Mouse (Mus musculus) forebrain, embryonic 11.5 days (tissue): ENCODE measurements around the gene Zfp382. TPM values are rescaled to one million over a fixed set of nuclear protein-coding genes. Genes with fewer than 3 reads are reported as not detected.
A peak's percentile ranks its signal among the peaks of the same experiment; 100 is the strongest.

ENCODE experiments used
- ATAC-seq: fragments of 200-750 bp; cut with Nextera tagmentation; replicated peaks from 2 replicates; pipeline ENCODE4 v1.8.0; 2017; ENCODE audit warnings: moderate TSS enrichment; ENCODE audit not compliant: low FRiP score
- DNase-seq: peaks from one replicate; pipeline ENCODE4 v3.0.0-alpha.2; 2017; ENCODE audit warnings: low spot score
- H3K27ac ChIP-seq: fragments of 300-500 bp; sonication (generic); 2 replicates; pipeline ENCODE4 v1.5.1; 2014; ENCODE audit warnings: low read depth, low read length
- H3K27me3 ChIP-seq: fragments of 300-500 bp; sonication (generic); 2 replicates; pipeline ENCODE4 v1.6.1; 2014; ENCODE audit warnings: mild to moderate bottlenecking, low read length, mixed read lengths; ENCODE audit not compliant: control insufficient read depth, insufficient read depth
- H3K36me3 ChIP-seq: fragments of 300-500 bp; sonication (generic); 2 replicates; pipeline ENCODE4 v1.6.1; 2014; ENCODE audit warnings: mild to moderate bottlenecking, low read length, moderate library complexity, mixed read lengths; ENCODE audit not compliant: control insufficient read depth, insufficient read depth
- H3K4me1 ChIP-seq: fragments of 300-500 bp; sonication (generic); replicated peaks from 2 replicates; pipeline ENCODE4 v1.6.1; 2014; ENCODE audit warnings: low read length, mixed read lengths; ENCODE audit not compliant: control insufficient read depth, insufficient read depth
- H3K4me2 ChIP-seq: fragments of 300-500 bp; sonication (generic); 2 replicates; pipeline ENCODE4 v1.6.1; 2014; ENCODE audit warnings: low read depth, mild to moderate bottlenecking, low read length, moderate library complexity, mixed read lengths; ENCODE audit not compliant: severe bottlenecking
- H3K4me3 ChIP-seq: fragments of 300-500 bp; sonication (generic); 2 replicates; pipeline ENCODE4 v1.5.1; 2014; ENCODE audit warnings: low read depth, low read length
- H3K9ac ChIP-seq: fragments of 300-500 bp; sonication (generic); 2 replicates; pipeline ENCODE4 v1.6.1; 2014; ENCODE audit warnings: low read length
- H3K9me3 ChIP-seq: fragments of 300-500 bp; sonication (generic); 2 replicates; pipeline ENCODE4 v1.6.1; 2016; ENCODE audit warnings: low read length, mixed read lengths; ENCODE audit not compliant: control insufficient read depth
- WGBS: fragments of 180-500 bp; shearing (Covaris S2); extraction: QIAGEN DNeasy Blood & Tissue Kit; methylation state at CpG from one replicate; pipeline ENCODE4 v1.1.7; 2014; 5-methylcytosine and 5-hydroxymethylcytosine counted together
- polyA plus RNA-seq: library from polyadenylated mRNA; unstranded; fragments of >200 nt; fragmentation: Nextera tagmentation; extraction: Ambion mirVana; gene quantifications from 2 replicates; pipeline ENCODE4 v1.2.1, GENCODE M21; 2014

The Zfp382 gene
- polyA plus RNA-seq, 1 experiment from 2014 or later, result 15.3 TPM

GRCm38 (mm10) chr7:30132396-30132795 lies 10.7 kb downstream of the Zfp382 start:
- ATAC-seq (no peak), DNase-seq (no peak)
- peaks cover 19% of the 10 kb centered on the region for H3K36me3 ChIP-seq
- H3K4me1 ChIP-seq, result no peaks in the 10 kb centered on the region
- no peak overlapping the region for H3K4me3 ChIP-seq
- H3K27me3 ChIP-seq, result no peaks in the 10 kb centered on the region
- no peak overlapping the region for H3K4me2 ChIP-seq
- 96% methylated on average over 4 of the region's 4 CpGs for WGBS
- no peak overlapping the region for H3K9ac ChIP-seq
- no peaks in the 10 kb centered on the region; the same call in 1 of the 2 replicates for H3K9me3 ChIP-seq
- H3K27ac ChIP-seq, result no peak overlapping the region

GRCm38 (mm10) chr7:30136826-30137225 lies 15.1 kb downstream of the Zfp382 start:
- 87% methylated on average over 10 of the region's 10 CpGs for WGBS
- H3K27ac ChIP-seq, result no peak overlapping the region
- DNase-seq (no peak), ATAC-seq (no peak)
- no peak overlapping the region for H3K4me2 ChIP-seq
- H3K27me3 ChIP-seq, result no peaks in the 10 kb centered on the region
- no peak overlapping the region for H3K4me3 ChIP-seq
- H3K4me1 ChIP-seq, result no peaks in the 10 kb centered on the region
- H3K36me3 ChIP-seq, result peaks cover 17% of the 10 kb centered on the region
- no peaks in the 10 kb centered on the region; the same call in 1 of the 2 replicates for H3K9me3 ChIP-seq
- no peak overlapping the region for H3K9ac ChIP-seq

GRCm38 (mm10) chr7:30143170-30143554 lies 21.4 kb downstream of the Zfp382 start:
- Histone ChIP-seq H3K9me3 (peaks cover 2% of the 10 kb centered on the region; the same call in 1 of the 2 replicates), H3K36me3 (peaks cover under 1% of the 10 kb centered on the region; the same call in 1 of the 2 replicates), H3K9ac (peak overlapping the region; percentile 64), H3K27me3 (no peaks in the 10 kb centered on the region), H3K4me1 (no peaks in the 10 kb centered on the region), H3K4me3 (peak overlapping the region; percentile 52), H3K4me2 (peak overlapping the region; percentile 67), H3K27ac (no peak overlapping the region)
- ATAC-seq, result peak; percentile 33
- WGBS, result 23% methylated on average over 8 of the region's 8 CpGs
- DNase-seq, result peak; percentile 43

- peak; percentile 95 for DNase-seq
- 3% methylated on average over 35 of the region's 35 CpGs for WGBS
- no peaks in the 10 kb centered on the region for H3K36me3 ChIP-seq
These were observed 21.9 kb downstream of the Zfp382 start for GRCm38 (mm10) chr7:30143555-30144209.

GRCm38 (mm10) chr7:30147011-30147410 lies 25.3 kb downstream of the Zfp382 start:
- Histone ChIP-seq H3K4me3 (no peak overlapping the region), H3K4me2 (no peak overlapping the region), H3K9ac (no peak overlapping the region), H3K4me1 (no peaks in the 10 kb centered on the region), H3K27ac (no peak overlapping the region), H3K9me3 (peaks cover 25% of the 10 kb centered on the region), H3K27me3 (no peaks in the 10 kb centered on the region), H3K36me3 (no peaks in the 10 kb centered on the region)
- no peak for ATAC-seq
- DNase-seq, result no peak
- 94% methylated on average over 5 of the region's 5 CpGs for WGBS

More at GRCm38 (mm10) chr7:30143555-30144209, 21.9 kb downstream of the Zfp382 start:
- no peaks in the 10 kb centered on the region for H3K27me3 ChIP-seq
- H3K4me1 ChIP-seq, result no peaks in the 10 kb centered on the region
- H3K4me2 ChIP-seq, result peak overlapping the region; percentile 67
- peak overlapping the region; percentile 85; the same call in 1 of the 2 replicates for H3K27ac ChIP-seq
- peak overlapping the region; percentile 64 for H3K9ac ChIP-seq
- peak overlapping the region; percentile 52 for H3K4me3 ChIP-seq
- peaks cover 3% of the 10 kb centered on the region; the same call in 1 of the 2 replicates for H3K9me3 ChIP-seq
- peak; percentile 94 for ATAC-seq

GRCm38 (mm10) chr7:30154040-30154439 lies 32.3 kb downstream of the Zfp382 start:
- DNase-seq (no peak), ATAC-seq (no peak)
- Histone ChIP-seq H3K36me3 (peaks cover 30% of the 10 kb centered on the region), H3K4me2 (no peak overlapping the region), H3K27ac (no peak overlapping the region), H3K4me3 (no peak overlapping the region), H3K9ac (no peak overlapping the region), H3K27me3 (no peaks in the 10 kb centered on the region), H3K9me3 (peaks cover 64% of the 10 kb centered on the region), H3K4me1 (no peaks in the 10 kb centered on the region)
- WGBS, result 94% methylated on average over 1 of the region's 1 CpGs

- Histone ChIP-seq H3K4me1 (no peaks in the 10 kb centered on the region), H3K9ac (no peak overlapping the region), H3K4me3 (no peak overlapping the region), H3K27me3 (no peaks in the 10 kb centered on the region), H3K36me3 (peaks cover 42% of the 10 kb centered on the region), H3K9me3 (peaks cover 64% of the 10 kb centered on the region), H3K27ac (no peak overlapping the region), H3K4me2 (no peak overlapping the region)
- 95% methylated on average over 3 of the region's 3 CpGs for WGBS
- no peak for DNase-seq
- ATAC-seq, result no peak
These were observed 33.8 kb downstream of the Zfp382 start for GRCm38 (mm10) chr7:30155507-30155906.

GRCm38 (mm10) chr7:30163113-30163512 lies 41.4 kb downstream of the Zfp382 start:
- no peak for ATAC-seq
- H3K9ac ChIP-seq, result no peak overlapping the region
- no peaks in the 10 kb centered on the region for H3K27me3 ChIP-seq
- no peaks in the 10 kb centered on the region for H3K4me1 ChIP-seq
- WGBS, result 97% methylated on average over 5 of the region's 5 CpGs
- peaks cover 84% of the 10 kb centered on the region for H3K9me3 ChIP-seq
- H3K4me3 ChIP-seq, result no peak overlapping the region
- no peak overlapping the region for H3K27ac ChIP-seq
- DNase-seq, result no peak
- H3K4me2 ChIP-seq, result no peak overlapping the region
- peaks cover 83% of the 10 kb centered on the region for H3K36me3 ChIP-seq

GRCm38 (mm10) chr7:30164745-30165144 lies 43.0 kb downstream of the Zfp382 start:
- Histone ChIP-seq H3K4me3 (no peak overlapping the region), H3K4me1 (no peaks in the 10 kb centered on the region), H3K9ac (no peak overlapping the region), H3K9me3 (peaks cover 69% of the 10 kb centered on the region), H3K27me3 (no peaks in the 10 kb centered on the region), H3K4me2 (no peak overlapping the region), H3K36me3 (peaks cover 68% of the 10 kb centered on the region), H3K27ac (no peak overlapping the region)
- WGBS, result 96% methylated on average over 2 of the region's 2 CpGs
- ATAC-seq (no peak), DNase-seq (no peak)
